Mouse (Mus musculus): ENCODE results near the gene Kcnma1. TPM values are rescaled to one million over a fixed set of nuclear protein-coding genes. Genes with fewer than 3 reads are reported as not detected.

The Kcnma1 gene
- polyA plus RNA-seq, 1 experiment: 3.0 TPM

GRCm38 (mm10) chr14:23592826-23593447 is 421.4 kb downstream of the Kcnma1 start:
- Histone ChIP-seq H3K36me3 (ENCODE audit: control insufficient read depth, insufficient read depth, low read length) (no peaks in the 10 kb centered on the region), H3K27ac (ENCODE audit: control insufficient read depth, insufficient read depth, low read depth, low read length) (no peak overlapping the region), H3K27me3 (ENCODE audit: control insufficient read depth, insufficient read depth, low read length) (no peaks in the 10 kb centered on the region), H3K4me3 (ENCODE audit: control insufficient read depth, low read depth, low read length) (no peak overlapping the region), H3K4me1 (ENCODE audit: control insufficient read depth, insufficient read depth, low read length) (no peaks in the 10 kb centered on the region)
- no peak for TF ChIP-seq POLR2A (IDR thresholded peaks at IDR 0.05; ENCODE audit: control insufficient read depth, low read depth, low read length)

GRCm38 (mm10) chr14:23589744-23590481 is 424.4 kb downstream of the Kcnma1 start:
- H3K4me1 ChIP-seq (ENCODE audit: control insufficient read depth, insufficient read depth, low read length): no peaks in the 10 kb centered on the region
- H3K4me3 ChIP-seq (ENCODE audit: control insufficient read depth, low read depth, low read length): no peak overlapping the region
- TF ChIP-seq CTCF (IDR thresholded peaks at IDR 0.05; ENCODE audit: control insufficient read depth, insufficient read depth, insufficient replicate concordance, low read depth, low read length) (no peak), POLR2A (IDR thresholded peaks at IDR 0.05; ENCODE audit: control insufficient read depth, low read depth, low read length) (no peak)
- no peaks in the 10 kb centered on the region for H3K27me3 ChIP-seq (ENCODE audit: control insufficient read depth, insufficient read depth, low read length)
- no peaks in the 10 kb centered on the region for H3K36me3 ChIP-seq (ENCODE audit: control insufficient read depth, insufficient read depth, low read length)
- no peak overlapping the region for H3K27ac ChIP-seq (ENCODE audit: control insufficient read depth, insufficient read depth, low read depth, low read length)

GRCm38 (mm10) chr14:23587451-23587850 is 426.8 kb downstream of the Kcnma1 start:
- Histone ChIP-seq H3K27ac (ENCODE audit: control insufficient read depth, insufficient read depth, low read depth, low read length) (no peak overlapping the region), H3K36me3 (ENCODE audit: control insufficient read depth, insufficient read depth, low read length) (no peaks in the 10 kb centered on the region), H3K4me1 (ENCODE audit: control insufficient read depth, insufficient read depth, low read length) (no peaks in the 10 kb centered on the region), H3K4me3 (ENCODE audit: control insufficient read depth, low read depth, low read length) (no peak overlapping the region), H3K27me3 (ENCODE audit: control insufficient read depth, insufficient read depth, low read length) (no peaks in the 10 kb centered on the region)
- TF ChIP-seq CTCF (IDR thresholded peaks at IDR 0.05; ENCODE audit: control insufficient read depth, insufficient read depth, insufficient replicate concordance, low read depth, low read length): no peak
- TF ChIP-seq POLR2A (IDR thresholded peaks at IDR 0.05; ENCODE audit: control insufficient read depth, low read depth, low read length): no peak

- Histone ChIP-seq H3K36me3 (ENCODE audit: control insufficient read depth, insufficient read depth, low read length) (no peaks in the 10 kb centered on the region), H3K4me1 (ENCODE audit: control insufficient read depth, insufficient read depth, low read length) (no peaks in the 10 kb centered on the region), H3K4me3 (ENCODE audit: control insufficient read depth, low read depth, low read length) (no peak overlapping the region), H3K27ac (ENCODE audit: control insufficient read depth, insufficient read depth, low read depth, low read length) (no peak overlapping the region), H3K27me3 (ENCODE audit: control insufficient read depth, insufficient read depth, low read length) (no peaks in the 10 kb centered on the region)
- TF ChIP-seq POLR2A (IDR thresholded peaks at IDR 0.05; ENCODE audit: control insufficient read depth, low read depth, low read length) (no peak), CTCF (IDR thresholded peaks at IDR 0.05; ENCODE audit: control insufficient read depth, insufficient read depth, insufficient replicate concordance, low read depth, low read length) (no peak)
These were observed 431.1 kb downstream of the Kcnma1 start for GRCm38 (mm10) chr14:23583235-23583634.

- Histone ChIP-seq H3K4me1 (ENCODE audit: control insufficient read depth, insufficient read depth, low read length) (no peaks in the 10 kb centered on the region), H3K4me3 (ENCODE audit: control insufficient read depth, low read depth, low read length) (no peak overlapping the region), H3K27ac (ENCODE audit: control insufficient read depth, insufficient read depth, low read depth, low read length) (no peak overlapping the region), H3K36me3 (ENCODE audit: control insufficient read depth, insufficient read depth, low read length) (no peaks in the 10 kb centered on the region), H3K27me3 (ENCODE audit: control insufficient read depth, insufficient read depth, low read length) (no peaks in the 10 kb centered on the region)
- TF ChIP-seq CTCF (IDR thresholded peaks at IDR 0.05; ENCODE audit: control insufficient read depth, insufficient read depth, insufficient replicate concordance, low read depth, low read length): no peak
- TF ChIP-seq POLR2A (IDR thresholded peaks at IDR 0.05; ENCODE audit: control insufficient read depth, low read depth, low read length): no peak
These were observed 433.0 kb downstream of the Kcnma1 start for GRCm38 (mm10) chr14:23581282-23581681.

GRCm38 (mm10) chr14:23575951-23576350 is 438.3 kb downstream of the Kcnma1 start:
- Histone ChIP-seq H3K27ac (ENCODE audit: control insufficient read depth, insufficient read depth, low read depth, low read length) (peak overlapping the region; percentile 58; the same call in 1 of the 2 replicates), H3K4me3 (ENCODE audit: control insufficient read depth, low read depth, low read length) (no peak overlapping the region), H3K36me3 (ENCODE audit: control insufficient read depth, insufficient read depth, low read length) (no peaks in the 10 kb centered on the region), H3K4me1 (ENCODE audit: control insufficient read depth, insufficient read depth, low read length) (no peaks in the 10 kb centered on the region; the same call in 1 of the 2 replicates), H3K27me3 (ENCODE audit: control insufficient read depth, insufficient read depth, low read length) (no peaks in the 10 kb centered on the region)
- TF ChIP-seq POLR2A (IDR thresholded peaks at IDR 0.05; ENCODE audit: control insufficient read depth, low read depth, low read length) (no peak), CTCF (IDR thresholded peaks at IDR 0.05; ENCODE audit: control insufficient read depth, insufficient read depth, insufficient replicate concordance, low read depth, low read length) (no peak)

- Histone ChIP-seq H3K4me1 (ENCODE audit: control insufficient read depth, insufficient read depth, low read length) (no peaks in the 10 kb centered on the region; the same call in 1 of the 2 replicates), H3K27ac (ENCODE audit: control insufficient read depth, insufficient read depth, low read depth, low read length) (0 out of 2 replicates have a peak overlapping the region, but pooled peaks have one; percentile 13), H3K36me3 (ENCODE audit: control insufficient read depth, insufficient read depth, low read length) (no peaks in the 10 kb centered on the region), H3K4me3 (ENCODE audit: control insufficient read depth, low read depth, low read length) (no peak overlapping the region), H3K27me3 (ENCODE audit: control insufficient read depth, insufficient read depth, low read length) (no peaks in the 10 kb centered on the region)
- no peak for TF ChIP-seq POLR2A (IDR thresholded peaks at IDR 0.05; ENCODE audit: control insufficient read depth, low read depth, low read length)
- no peak for TF ChIP-seq CTCF (IDR thresholded peaks at IDR 0.05; ENCODE audit: control insufficient read depth, insufficient read depth, insufficient replicate concordance, low read depth, low read length)
These were observed 440.2 kb downstream of the Kcnma1 start for GRCm38 (mm10) chr14:23574136-23574535.

All from testis, adult 2 months (tissue).